Mouse (Mus musculus) MEL (cell line): ENCODE measurements around the gene Gmpr2. TPM values are rescaled to one million over a fixed set of nuclear protein-coding genes. Genes with fewer than 3 reads are reported as not detected.

Experiments used
- DNase-seq: peaks from one replicate; pipeline ENCODE4 v3.0.0; 2011; ENCODE audit warnings: low read depth, low spot score
- H3K27ac ChIP-seq: 2 replicates; pipeline ENCODE4 v1.5.1; 2012; ENCODE audit warnings: low read depth, mild to moderate bottlenecking, control low read depth, low read length, moderate library complexity; ENCODE audit not compliant: control insufficient read depth
- H3K27me3 ChIP-seq, 2 experiments: fragments of 150-350 bp in 1 of 2; sonication (generic) in 1 of 2; 2 replicates each; pipeline ENCODE4 v1.6.1; 2012; ENCODE audit warnings: low read length in 2 of 2, mild to moderate bottlenecking in 2 of 2, improper control_type of control experiment in 1 of 2, moderate library complexity in 1 of 2; ENCODE audit not compliant: insufficient read depth in 2 of 2, control insufficient read depth in 1 of 2
- H3K36me3 ChIP-seq, 2 experiments: 2 replicates each; pipeline ENCODE4 v1.6.1; 2012 to 2014; ENCODE audit warnings: low read length in 2 of 2, improper control_type of control experiment in 1 of 2, inconsistent platforms in 1 of 2, mild to moderate bottlenecking in 1 of 2; ENCODE audit not compliant: insufficient read depth in 2 of 2, control insufficient read depth in 1 of 2
- H3K4me1 ChIP-seq, 2 experiments: fragments of 150-350 bp in 1 of 2; sonication (generic) in 1 of 2; 2 replicates each; pipeline ENCODE4 v1.6.1; 2012; ENCODE audit warnings: low read length in 2 of 2, improper control_type of control experiment in 1 of 2, mild to moderate bottlenecking in 1 of 2; ENCODE audit not compliant: insufficient read depth in 2 of 2, control insufficient read depth in 1 of 2
- H3K4me3 ChIP-seq, 2 experiments: fragments of 150-350 bp in 1 of 2; sonication (generic) in 1 of 2; 2 replicates each; pipeline ENCODE4 v1.5.1; 2012; ENCODE audit warnings: low read depth in 2 of 2, low read length in 2 of 2, mild to moderate bottlenecking in 2 of 2, moderate library complexity in 2 of 2, control low read depth in 1 of 2, improper control_type of control experiment in 1 of 2; ENCODE audit not compliant: control insufficient read depth in 1 of 2, insufficient read depth in 1 of 2
- H3K79me2 ChIP-seq: 2 replicates; pipeline ENCODE4 v1.6.1; 2012; ENCODE audit warnings: mild to moderate bottlenecking, low read length, moderate library complexity; ENCODE audit not compliant: control insufficient read depth, poor library complexity, insufficient read depth
- H3K9ac ChIP-seq: 2 replicates; pipeline ENCODE4 v1.6.1; 2012; ENCODE audit warnings: low read depth, mild to moderate bottlenecking, control low read depth, low read length, moderate library complexity; ENCODE audit not compliant: control insufficient read depth, poor library complexity, severe bottlenecking
- H3K9me3 ChIP-seq: fragments of 150-350 bp; sonication (generic); replicated peaks from 2 replicates; pipeline ENCODE4 v1.6.1; 2012; ENCODE audit warnings: mild to moderate bottlenecking, low read length, improper control_type of control experiment, moderate library complexity; ENCODE audit not compliant: insufficient read depth
- BHLHE40 ChIP-seq: IDR thresholded peaks from 2 replicates; pipeline ENCODE4 v1.6.1; 2012; ENCODE audit warnings: low read depth, mild to moderate bottlenecking, inconsistent platforms, low read length, improper control_type of control experiment, borderline replicate concordance
- CHD1 ChIP-seq: IDR thresholded peaks from 2 replicates; pipeline ENCODE4 v1.6.1; 2012; ENCODE audit warnings: low read depth, mild to moderate bottlenecking, inconsistent platforms, low read length, improper control_type of control experiment
- CTCF ChIP-seq, 3 experiments: IDR thresholded peaks in 2 of 3; conservative IDR thresholded peaks in 1 of 3; 2 replicates each; pipeline ENCODE4 v1.5.1; 2011 to 2012; ENCODE audit warnings: low read length in 3 of 3, low read depth in 2 of 3, mild to moderate bottlenecking in 2 of 3, improper control_type of control experiment in 1 of 3, inconsistent platforms in 1 of 3, mixed read lengths in 1 of 3, moderate library complexity in 1 of 3; ENCODE audit not compliant: control insufficient read depth in 1 of 3, insufficient read depth in 1 of 3, poor library complexity in 1 of 3, severe bottlenecking in 1 of 3
- E2F4 ChIP-seq: IDR thresholded peaks from 2 replicates; pipeline ENCODE4 v1.6.1; 2011; ENCODE audit warnings: low read depth, low read length, improper control_type of control experiment, borderline replicate concordance
- EP300 ChIP-seq, 2 experiments: IDR thresholded peaks; 2 replicates each; pipeline ENCODE4 v1.6.1; 2011; ENCODE audit warnings: improper control_type of control experiment in 2 of 2, low read length in 2 of 2, low read depth in 1 of 2, mild to moderate bottlenecking in 1 of 2
- ETS1 ChIP-seq: IDR thresholded peaks from 2 replicates; pipeline ENCODE4 v1.6.1; 2012; ENCODE audit warnings: low read depth, mild to moderate bottlenecking, inconsistent platforms, low read length, improper control_type of control experiment, moderate library complexity
- GABPA ChIP-seq: IDR thresholded peaks from 2 replicates; pipeline ENCODE4 v1.6.1; 2012; ENCODE audit warnings: low read depth, mild to moderate bottlenecking, inconsistent platforms, low read length, improper control_type of control experiment, moderate library complexity
- GATA1 ChIP-seq: IDR thresholded peaks from 2 replicates; pipeline ENCODE4 v1.6.1; 2011; ENCODE audit warnings: low read depth, low read length, improper control_type of control experiment
- MAZ ChIP-seq: IDR thresholded peaks from 2 replicates; pipeline ENCODE4 v1.6.1; 2012; ENCODE audit warnings: low read depth, mild to moderate bottlenecking, inconsistent platforms, low read length, improper control_type of control experiment
- MEF2A ChIP-seq: IDR thresholded peaks from 2 replicates; pipeline ENCODE4 v1.6.1; 2014; ENCODE audit warnings: low read depth, mild to moderate bottlenecking, inconsistent platforms, low read length, improper control_type of control experiment; ENCODE audit not compliant: poor library complexity, insufficient replicate concordance, severe bottlenecking; ENCODE audit errors: extremely low read depth
- MXI1 ChIP-seq: IDR thresholded peaks from 2 replicates; pipeline ENCODE4 v1.6.1; 2011; ENCODE audit warnings: mild to moderate bottlenecking, low read depth, low read length, improper control_type of control experiment
- MYB ChIP-seq: IDR thresholded peaks from 2 replicates; pipeline ENCODE4 v1.6.1; 2011; ENCODE audit warnings: mild to moderate bottlenecking, low read depth, low read length, improper control_type of control experiment
- MYC ChIP-seq: IDR thresholded peaks from 2 replicates; pipeline ENCODE4 v1.6.1; 2011; ENCODE audit warnings: low read depth, mild to moderate bottlenecking, low read length, improper control_type of control experiment, moderate library complexity
- NRF1 ChIP-seq: IDR thresholded peaks from 2 replicates; pipeline ENCODE4 v1.6.1; 2014; ENCODE audit warnings: low read depth, mild to moderate bottlenecking, inconsistent platforms, low read length, improper control_type of control experiment, moderate library complexity; ENCODE audit not compliant: poor library complexity, insufficient read depth, severe bottlenecking
- POLR2AphosphoS2 ChIP-seq: IDR thresholded peaks from 2 replicates; pipeline ENCODE4 v1.6.1; 2011; ENCODE audit warnings: low read length, improper control_type of control experiment
- POLR2AphosphoS5 ChIP-seq: IDR thresholded peaks from 2 replicates; pipeline ENCODE4 v1.6.1; 2012; ENCODE audit warnings: low read depth, borderline replicate concordance, mild to moderate bottlenecking, inconsistent platforms, low read length, moderate library complexity, mixed read lengths
- RAD21 ChIP-seq: IDR thresholded peaks from 2 replicates; pipeline ENCODE4 v1.6.1; 2011; ENCODE audit warnings: mild to moderate bottlenecking, low read depth, low read length, improper control_type of control experiment
- RCOR1 ChIP-seq: IDR thresholded peaks from 2 replicates; pipeline ENCODE4 v1.6.1; 2012; ENCODE audit warnings: low read depth, mild to moderate bottlenecking, inconsistent platforms, low read length, improper control_type of control experiment
- SMC3 ChIP-seq: IDR thresholded peaks from 2 replicates; pipeline ENCODE4 v1.6.1; 2011; ENCODE audit warnings: low read depth, low read length, improper control_type of control experiment
- TBP ChIP-seq: IDR thresholded peaks from 2 replicates; pipeline ENCODE4 v1.8.0; 2011; ENCODE audit warnings: low read depth, low read length, improper control_type of control experiment
- TCF12 ChIP-seq: IDR thresholded peaks from 2 replicates; pipeline ENCODE4 v1.6.1; 2014; ENCODE audit warnings: low read depth, mild to moderate bottlenecking, inconsistent platforms, low read length, improper control_type of control experiment, moderate library complexity
- ZC3H11A ChIP-seq: IDR thresholded peaks from 2 replicates; pipeline ENCODE4 v1.6.1; 2012; ENCODE audit warnings: low read depth, mild to moderate bottlenecking, inconsistent platforms, low read length, improper control_type of control experiment
- ZKSCAN1 ChIP-seq: IDR thresholded peaks from 2 replicates; pipeline ENCODE4 v1.6.1; 2012; ENCODE audit warnings: low read depth, mild to moderate bottlenecking, inconsistent platforms, low read length, improper control_type of control experiment, moderate library complexity
- ZMIZ1 ChIP-seq: IDR thresholded peaks from 2 replicates; pipeline ENCODE4 v1.6.1; 2012; ENCODE audit warnings: low read depth, mild to moderate bottlenecking, inconsistent platforms, low read length, improper control_type of control experiment, moderate library complexity
- polyA plus RNA-seq, 2 experiments: library from polyadenylated mRNA; stranded (reverse) in 1 of 2; unstranded in 1 of 2; fragments of >175 nt in 1 of 2; fragments of >200 nt in 1 of 2; gene quantifications; 2 replicates each; pipeline versions ENCODE4 v1.2.1 to v1.2.4; 2012; ENCODE audit warnings: low replicate concordance in 2 of 2, low read depth in 1 of 2; ENCODE audit not compliant: insufficient read length in 2 of 2, insufficient read depth in 1 of 2, missing spikeins in 1 of 2
- total RNA-seq: library from RNA; depleted of rRNA; stranded (reverse); fragments of 300-350 nt; gene quantifications from 2 replicates; pipeline ENCODE4 v1.2.3, GENCODE M21; 2012

Gmpr2 gene
- total and polyA plus RNA-seq, 3 experiments, result 22.3 to 28.8 TPM; not detected in 1

- H3K4me3 ChIP-seq, result no peak overlapping the region
- H3K27ac ChIP-seq, result no peak overlapping the region
- no peaks in the 10 kb centered on the region for H3K4me1 ChIP-seq
- no peaks in the 10 kb centered on the region for H3K27me3 ChIP-seq
- DNase-seq, result peak; percentile 56
- H3K36me3 ChIP-seq, result no peaks in the 10 kb centered on the region; a peak in 1 of 4 replicates
- H3K9ac ChIP-seq, result no peak overlapping the region
- no peaks in the 10 kb centered on the region for H3K79me2 ChIP-seq
- no peaks in the 10 kb centered on the region for H3K9me3 ChIP-seq
- no peak for TF ChIP-seq CHD1
- TF ChIP-seq MYC, result no peak
- peak; percentile 76 to 94 (median 87) for TF ChIP-seq CTCF (IDR thresholded peaks at IDR 0.05 in 2 of 3, conservative IDR thresholded peaks at IDR 0.05 in 1 of 3; ENCODE audit: control insufficient read depth in 1 of 3, insufficient read depth in 1 of 3, low read depth in 2 of 3, low read length in 3 of 3, poor library complexity in 1 of 3, severe bottlenecking in 1 of 3)
- TF ChIP-seq SMC3, result peak; percentile 73
- peak; percentile 43 for TF ChIP-seq ZC3H11A
- TF ChIP-seq RAD21, result peak; percentile 40
- TF ChIP-seq, all 39 proteins: peak for 4
These were observed 42.4 kb upstream of the Gmpr2 start for GRCm38 (mm10) chr14:55629312-55629711.

GRCm38 (mm10) chr14:55634874-55635522 is 36.7 kb upstream of the Gmpr2 start:
- peak overlapping the region; percentile 58 for H3K27ac ChIP-seq
- H3K9ac ChIP-seq, result peak overlapping the region; percentile 86
- no peaks in the 10 kb centered on the region for H3K9me3 ChIP-seq
- peaks cover 7% of the 10 kb centered on the region for H3K79me2 ChIP-seq
- H3K36me3 ChIP-seq, result peaks cover 2% of the 10 kb centered on the region in 2 experiments; a peak in 3 of 4 replicates
- H3K4me3 ChIP-seq, result peak overlapping the region; percentile 64 to 83
- TF ChIP-seq TBP (no peak), SMC3 (peak; percentile 10; the same call in 1 of the 2 replicates), RCOR1 (peak; percentile 53; the same call in 1 of the 2 replicates)
- DNase-seq, result peak; percentile 64
- no peaks in the 10 kb centered on the region for H3K4me1 ChIP-seq
- no peaks in the 10 kb centered on the region for H3K27me3 ChIP-seq

- H3K36me3 ChIP-seq, result peaks cover 2% of the 10 kb centered on the region in 2 experiments; a peak in 3 of 4 replicates
- H3K9ac ChIP-seq, result peak within 1 kb of the TSS; percentile 86
- H3K9me3 ChIP-seq, result no peaks in the 10 kb centered on the region
- peak within 1 kb of the TSS; percentile 58 for H3K27ac ChIP-seq
- peak within 1 kb of the TSS; percentile 64 to 83 for H3K4me3 ChIP-seq
- peak; percentile 94 for DNase-seq
- no peaks in the 10 kb centered on the region for H3K4me1 ChIP-seq
- peaks cover 12% of the 10 kb centered on the region for H3K79me2 ChIP-seq
- H3K27me3 ChIP-seq, result no peaks in the 10 kb centered on the region
- peak; percentile 99 for TF ChIP-seq MXI1
- TF ChIP-seq NRF1, result no peak
- TF ChIP-seq MEF2A, result no peak
- TF ChIP-seq TCF12, result no peak
- TF ChIP-seq ETS1, result peak; percentile 53; the same call in 1 of the 2 replicates
- no peak for TF ChIP-seq MYB
- TF ChIP-seq ZC3H11A, result no peak
- TF ChIP-seq EP300 (IDR thresholded peaks at IDR 0.05; ENCODE audit: low read depth in 1 of 2, low read length in 2 of 2), result no peak
- TF ChIP-seq RAD21, result no peak
- TF ChIP-seq ZMIZ1, result no peak
- peak; percentile 60; the same call in 1 of the 2 replicates for TF ChIP-seq POLR2AphosphoS2
- peak; percentile 61; the same call in 1 of the 2 replicates for TF ChIP-seq MAZ
- TF ChIP-seq GATA1, result no peak
- no peak for TF ChIP-seq ZKSCAN1
- no peak for TF ChIP-seq E2F4
- TF ChIP-seq BHLHE40, result peak; percentile 94
- TF ChIP-seq SMC3, result no peak
- TF ChIP-seq GABPA, result no peak
- TF ChIP-seq TBP, result peak; percentile 74
- TF ChIP-seq POLR2AphosphoS5, result no peak
These were observed 36.2 kb upstream of the Gmpr2 start, which contains the start of gene Ipo4 for GRCm38 (mm10) chr14:55635523-55636007. Ipo4 (minus strand) TSS chr14:55635957.
